Mouse (Mus musculus): ENCODE results near the gene Cdh13.

Gene Cdh13

GRCm38 (mm10) chr8:118465330-118465948 is 181.9 kb downstream of the Cdh13 start:
- DNase-seq = no peak

DNA sequence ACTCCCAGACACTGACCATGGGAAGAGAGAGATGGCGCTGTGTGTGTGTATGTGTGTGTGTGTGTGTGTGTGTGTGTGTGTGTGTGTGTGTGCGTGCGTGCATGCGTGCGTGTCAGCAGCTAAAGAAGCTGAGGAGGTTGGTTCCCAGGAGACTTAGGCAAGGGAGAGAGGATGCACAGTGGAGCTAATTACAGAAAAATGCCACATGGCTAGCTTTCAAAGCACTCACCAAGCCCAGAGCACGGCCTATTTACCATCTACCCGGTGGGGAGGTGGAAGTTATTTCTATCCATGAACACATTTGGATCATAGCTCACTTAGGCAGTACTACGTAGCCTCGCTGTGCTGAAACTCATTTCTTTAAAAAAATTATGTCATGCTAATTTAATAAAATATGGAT is 194.1 kb downstream of the Cdh13 start:
- DNase-seq = no peak

DNA sequence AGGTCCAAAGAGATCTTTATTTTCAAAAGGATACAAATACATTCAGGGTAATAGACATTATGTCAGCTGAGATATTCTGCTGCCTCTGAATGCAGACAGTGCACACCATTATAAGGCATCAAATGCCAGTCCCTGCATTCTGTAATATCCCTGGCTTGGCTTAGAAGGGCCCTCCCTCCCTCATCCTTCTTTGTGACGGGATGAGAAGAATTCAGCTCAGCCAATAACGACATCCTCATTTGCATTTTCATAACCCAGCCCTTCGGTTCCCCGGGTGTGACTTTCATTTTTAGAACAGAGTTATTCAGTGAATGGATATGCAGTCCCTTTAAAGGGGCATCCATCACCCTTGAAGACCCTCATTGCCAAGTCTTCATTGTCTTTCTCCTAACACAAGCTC is 205.2 kb downstream of the Cdh13 start:
- no peak for DNase-seq

DNA sequence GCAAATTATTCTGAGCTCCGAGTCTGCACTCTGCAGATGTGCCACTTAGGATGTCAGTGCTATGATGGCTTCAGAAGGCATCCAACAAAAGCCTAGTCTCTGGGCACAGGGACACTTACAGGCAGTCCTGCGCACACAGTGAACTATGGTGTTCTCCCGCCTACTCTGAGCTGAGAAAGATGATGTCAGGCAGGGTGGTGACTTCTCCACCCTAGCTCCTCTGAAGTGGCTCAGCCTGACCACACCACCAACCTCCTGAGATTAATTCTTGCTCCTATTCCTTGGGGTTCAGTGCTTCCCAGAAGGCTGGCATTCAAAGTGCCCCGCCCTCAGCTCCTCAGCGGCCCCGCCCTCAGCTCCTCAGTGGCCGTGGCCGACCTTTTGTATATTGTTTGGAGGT is 219.0 kb downstream of the Cdh13 start:
- DNase-seq = no peak

DNA sequence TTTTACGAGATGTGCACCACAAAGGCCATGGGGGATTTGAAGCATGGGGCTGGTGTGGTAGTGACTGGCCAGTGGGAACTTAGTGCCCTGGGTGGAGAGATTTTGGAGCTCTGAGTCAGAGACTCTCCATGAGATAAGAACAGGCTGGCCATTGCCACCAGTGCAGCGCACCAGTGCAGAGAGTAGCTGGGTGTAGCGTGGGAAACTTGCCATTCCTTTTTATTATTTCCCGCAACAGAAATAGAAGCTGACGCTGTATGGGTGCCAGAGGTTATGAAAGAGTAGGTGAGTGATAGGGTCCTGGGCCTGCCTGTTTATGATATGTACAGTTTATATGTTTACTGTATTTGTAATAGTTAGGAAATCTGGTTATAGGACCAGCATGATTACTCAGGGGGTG is 225.9 kb downstream of the Cdh13 start:
- DNase-seq = no peak

GRCm38 (mm10) chr8:118513259-118513658 is 229.7 kb downstream of the Cdh13 start:
- no peak for DNase-seq

DNA sequence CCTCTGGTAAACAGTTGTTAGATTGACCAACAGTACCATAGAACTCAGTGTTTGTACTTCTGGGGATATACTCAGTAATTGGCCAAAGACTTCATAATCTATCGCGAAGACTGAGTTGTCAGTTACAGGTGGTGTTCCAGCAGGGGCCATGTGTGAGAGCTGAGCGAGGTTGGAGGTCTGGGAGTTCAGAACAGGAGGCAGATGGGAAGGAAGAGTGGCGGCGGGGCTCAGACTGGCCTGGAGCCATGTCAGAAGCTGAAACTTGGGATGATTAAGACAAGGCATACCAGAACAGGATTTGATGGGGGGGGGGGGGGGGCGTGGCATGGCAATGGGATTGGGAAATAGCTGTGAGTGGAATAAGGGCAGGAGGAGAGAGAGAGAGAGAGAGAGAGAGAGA is 232.1 kb downstream of the Cdh13 start:
- no peak for DNase-seq

DNA sequence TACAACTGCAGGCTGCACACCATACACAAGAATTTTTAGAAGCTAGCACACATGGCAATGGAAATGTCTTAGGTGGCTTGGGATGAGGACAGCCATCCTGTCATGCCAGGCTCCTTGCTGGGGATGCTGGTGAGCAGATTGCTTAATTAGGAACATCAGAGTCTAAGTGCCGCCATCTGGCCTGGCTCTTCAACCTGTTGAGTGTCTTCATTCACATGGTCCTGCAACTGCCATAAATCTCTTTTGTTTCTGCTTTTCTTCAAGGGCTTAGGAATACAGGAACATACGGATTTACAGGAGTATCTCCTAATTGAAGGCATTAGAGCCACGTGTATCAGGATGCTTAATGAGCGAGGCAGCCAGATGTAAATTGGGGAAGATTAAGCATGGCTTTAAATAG is 233.5 kb downstream of the Cdh13 start:
- no peak for DNase-seq

GRCm38 (mm10) chr8:118518030-118518741 is 234.7 kb downstream of the Cdh13 start:
- peak; percentile 29 for DNase-seq

DNA sequence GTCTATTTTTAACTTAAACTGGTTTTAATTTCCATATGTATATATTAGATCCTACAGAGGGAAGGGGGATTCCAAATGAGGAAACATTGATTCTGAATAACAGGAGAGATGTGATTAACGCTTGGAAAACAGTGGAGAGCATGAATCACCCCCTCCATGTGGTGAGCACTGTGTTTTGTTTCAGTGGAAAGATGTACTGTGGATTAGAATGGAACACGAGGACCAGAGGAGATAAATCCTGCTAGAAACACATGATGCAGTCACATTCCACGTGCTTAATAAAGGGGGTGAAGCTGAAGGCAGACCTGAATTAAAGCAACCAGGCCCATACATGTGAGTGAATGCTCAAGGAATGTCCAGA is 235.2 kb downstream of the Cdh13 start:
- DNase-seq = no peak

DNA sequence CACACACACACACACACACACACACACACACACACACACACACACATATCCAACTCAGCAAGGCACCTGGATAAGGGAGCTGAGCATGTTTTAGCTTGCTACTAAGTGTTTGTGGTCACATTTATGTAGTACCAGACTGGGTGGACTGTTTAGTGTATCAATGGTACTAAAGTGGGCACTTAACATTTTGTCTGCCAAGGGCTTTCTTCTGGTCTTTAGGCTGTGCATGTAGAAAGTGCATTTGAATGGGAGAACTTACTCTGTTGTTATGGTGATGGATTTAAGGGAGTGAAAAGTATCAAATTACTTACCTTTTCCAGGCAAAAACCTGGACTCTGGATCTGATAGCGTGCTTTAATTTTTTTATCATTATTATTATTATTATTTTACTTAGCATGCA is 240.4 kb downstream of the Cdh13 start:
- DNase-seq = no peak

DNA sequence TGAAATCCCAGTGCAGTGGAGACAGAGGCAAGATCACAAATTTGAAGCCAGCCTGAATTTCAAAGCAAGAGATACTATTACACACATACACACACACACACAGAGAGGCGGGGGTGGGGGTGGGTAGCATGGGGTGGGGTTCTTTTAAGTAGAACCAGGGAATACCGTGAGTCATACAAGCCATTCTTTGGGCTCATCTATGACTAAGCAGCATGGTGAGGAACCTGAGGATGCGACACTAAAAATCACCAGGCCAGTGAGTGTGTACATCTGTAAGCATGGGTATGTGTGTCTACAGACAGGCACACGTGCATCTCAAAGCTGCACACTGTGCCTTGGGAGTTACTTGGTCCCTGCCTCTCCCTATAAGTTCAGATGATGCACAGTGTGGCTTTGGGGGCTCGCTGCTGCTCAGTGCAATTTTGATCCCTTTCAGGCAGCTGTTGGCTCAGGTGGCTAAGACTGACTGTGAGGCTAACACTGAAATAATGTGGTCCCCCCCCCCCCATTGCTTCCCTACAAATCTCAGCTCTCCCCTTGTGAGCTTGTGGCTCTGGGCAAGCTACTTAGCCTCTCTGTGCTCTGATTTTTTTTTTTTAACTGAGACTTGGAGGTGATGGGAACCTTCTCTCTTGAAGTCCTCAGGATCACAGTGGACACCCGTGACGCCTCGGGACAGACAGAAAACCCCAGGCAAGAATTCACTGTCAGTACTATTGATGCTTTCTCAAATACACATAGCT is 255.5 kb downstream of the Cdh13 start:
- DNase-seq = no peak

DNA sequence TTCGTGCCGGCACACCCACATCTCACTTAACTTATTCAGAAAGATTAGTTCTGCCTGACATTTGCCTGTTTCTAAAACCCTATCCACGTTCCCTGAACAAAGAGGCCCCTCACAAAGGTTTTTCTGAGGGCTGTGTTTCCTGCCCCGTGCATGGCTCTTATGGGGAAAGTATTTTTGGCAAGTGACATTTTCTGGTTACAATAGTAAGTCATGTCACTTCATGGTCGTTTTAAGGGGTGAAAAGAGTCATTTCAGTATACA is 256.0 kb downstream of the Cdh13 start:
- DNase-seq = no peak

DNA sequence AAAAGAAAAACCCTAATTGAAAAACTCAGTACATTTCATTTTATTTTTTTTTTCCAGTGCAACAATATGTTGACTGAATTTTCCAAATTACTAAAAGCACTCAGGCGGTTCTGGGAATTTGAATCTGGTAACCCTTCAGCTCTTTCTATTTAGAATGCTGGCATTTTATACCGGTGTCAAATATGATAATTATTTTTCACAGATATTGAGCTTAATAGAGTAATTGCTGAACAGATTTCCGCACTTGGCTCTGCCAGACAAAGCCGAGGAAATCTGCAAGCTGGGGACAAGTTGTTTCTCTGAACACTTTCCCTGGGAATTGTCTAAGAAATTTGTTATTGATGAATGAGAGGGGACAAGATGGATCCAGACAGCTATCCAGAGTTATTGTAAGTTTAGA is 256.4 kb downstream of the Cdh13 start:
- no peak for DNase-seq

DNA sequence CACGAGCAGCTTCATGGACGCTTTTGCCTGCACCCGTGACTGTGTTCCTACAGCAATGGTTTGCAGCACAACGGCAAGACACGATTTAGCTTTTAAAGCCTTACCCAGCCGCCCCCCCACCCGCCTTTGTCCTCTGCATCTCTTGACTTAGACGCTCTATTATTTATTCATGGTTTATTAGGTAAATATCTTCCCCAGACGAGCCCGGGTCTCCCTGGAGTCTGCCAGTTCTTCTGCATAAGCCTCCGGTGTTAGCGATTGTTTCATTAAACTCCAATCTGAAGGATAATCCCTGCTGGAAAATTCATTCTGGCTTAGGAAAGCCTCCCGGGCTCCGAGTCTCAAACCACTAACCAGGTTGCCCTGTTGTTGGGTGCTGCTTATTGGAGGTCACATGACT is 268.9 kb downstream of the Cdh13 start:
- no peak for DNase-seq

DNA sequence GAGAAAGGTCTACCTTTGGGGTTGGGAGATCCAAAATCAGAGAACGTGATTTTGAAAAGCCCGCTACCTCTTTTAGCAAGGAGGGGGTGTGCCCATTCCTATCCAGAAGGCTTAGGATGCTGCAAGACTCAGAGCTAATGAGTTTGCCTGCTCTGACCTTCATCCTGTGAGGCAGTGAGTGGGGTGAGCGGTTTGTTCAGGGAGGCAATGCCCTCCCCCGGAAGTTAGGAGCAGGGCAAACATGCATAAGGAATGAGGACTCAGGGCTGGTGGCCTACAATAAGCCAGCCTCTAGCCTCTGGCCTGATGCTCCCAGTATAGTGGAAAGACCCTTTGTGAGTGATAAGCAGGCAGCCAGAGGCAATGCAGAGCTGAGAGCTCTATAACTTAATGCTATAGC is 269.3 kb downstream of the Cdh13 start:
- no peak for DNase-seq

DNA sequence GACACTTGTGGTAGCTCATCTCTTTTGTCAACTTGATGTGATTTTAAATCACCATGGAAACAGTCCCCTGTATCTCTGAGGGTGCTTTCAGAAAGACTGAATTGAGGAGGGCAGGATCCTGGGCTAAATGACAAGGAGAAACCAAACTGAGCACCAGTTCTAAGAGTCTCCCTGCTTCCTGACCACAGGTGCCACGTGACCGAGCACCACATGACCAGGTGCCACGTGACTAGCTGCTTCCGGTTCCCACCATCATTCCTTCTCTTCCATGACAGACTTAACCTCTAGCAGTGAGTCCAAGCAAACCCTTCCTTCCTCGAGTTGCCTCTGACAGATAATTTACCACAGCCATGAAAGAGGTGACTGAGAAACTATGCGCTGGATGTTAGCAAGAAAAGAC is 280.5 kb downstream of the Cdh13 start:
- DNase-seq = no peak

DNA sequence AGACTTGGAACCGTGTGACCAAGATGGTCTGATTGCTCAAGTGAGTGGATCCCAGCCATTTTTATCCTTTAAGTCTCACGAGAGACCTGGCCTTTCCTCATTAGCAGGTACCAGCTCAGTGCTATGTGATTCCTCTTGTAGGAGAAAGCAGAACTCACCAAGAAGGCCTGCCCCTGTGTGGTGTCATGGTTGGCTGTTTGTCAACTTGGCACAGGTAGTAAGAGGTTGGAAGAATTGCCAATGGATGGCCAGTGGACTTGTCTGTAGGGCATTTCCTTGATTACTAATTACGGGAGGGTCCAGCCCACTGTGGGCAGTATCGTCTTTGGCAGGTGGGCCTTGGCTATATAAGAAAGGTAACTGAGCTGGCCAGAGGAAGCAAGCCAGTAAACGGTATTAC is 281.7 kb downstream of the Cdh13 start:
- DNase-seq = no peak

DNA sequence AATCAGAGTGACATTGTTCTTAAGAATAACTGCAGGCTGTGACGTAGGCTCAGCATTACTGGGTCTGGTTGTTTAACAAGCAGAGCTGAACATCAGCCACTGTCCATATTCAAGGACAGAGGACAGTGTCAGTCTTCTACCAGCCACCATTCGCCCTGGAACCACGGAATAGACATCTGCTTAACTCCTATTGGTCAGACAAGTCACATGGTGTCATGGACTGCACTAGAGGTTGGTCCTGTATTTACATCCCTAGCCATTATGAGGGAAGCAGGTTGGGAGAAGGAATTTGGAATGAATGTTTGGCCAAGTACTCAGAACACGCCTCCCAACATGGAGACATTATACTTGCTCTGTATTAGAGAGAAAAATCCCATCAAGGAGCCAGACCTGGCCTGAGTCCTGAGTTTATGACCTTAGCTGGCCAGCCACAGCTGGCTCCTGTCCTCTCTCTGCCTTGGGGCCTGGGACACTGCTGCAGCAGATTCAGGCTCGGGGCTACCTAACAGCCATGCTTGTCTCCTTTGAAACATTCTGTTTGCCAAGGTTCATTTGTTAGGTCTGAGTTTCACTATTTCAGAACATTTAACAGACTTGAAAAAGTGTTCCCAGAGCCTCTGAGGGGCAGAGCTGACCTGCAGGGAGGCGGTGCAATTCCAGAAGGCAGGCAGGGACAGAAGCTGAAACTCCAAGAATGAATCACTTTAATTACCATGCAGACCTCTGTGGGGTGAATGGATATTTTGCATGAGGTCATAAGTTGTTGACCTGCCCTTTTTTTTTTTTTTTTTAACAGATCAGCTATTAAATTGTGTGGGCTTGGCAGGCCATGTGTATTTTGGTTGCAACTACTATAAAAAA is 282.6 kb downstream of the Cdh13 start:
- DNase-seq = no peak

- peak; percentile 12 for DNase-seq
Observed at GRCm38 (mm10) chr8:118569366-118569765, 285.8 kb downstream of the Cdh13 start.

GRCm38 (mm10) chr8:118581256-118581655 is 297.7 kb downstream of the Cdh13 start:
- DNase-seq = no peak

DNA sequence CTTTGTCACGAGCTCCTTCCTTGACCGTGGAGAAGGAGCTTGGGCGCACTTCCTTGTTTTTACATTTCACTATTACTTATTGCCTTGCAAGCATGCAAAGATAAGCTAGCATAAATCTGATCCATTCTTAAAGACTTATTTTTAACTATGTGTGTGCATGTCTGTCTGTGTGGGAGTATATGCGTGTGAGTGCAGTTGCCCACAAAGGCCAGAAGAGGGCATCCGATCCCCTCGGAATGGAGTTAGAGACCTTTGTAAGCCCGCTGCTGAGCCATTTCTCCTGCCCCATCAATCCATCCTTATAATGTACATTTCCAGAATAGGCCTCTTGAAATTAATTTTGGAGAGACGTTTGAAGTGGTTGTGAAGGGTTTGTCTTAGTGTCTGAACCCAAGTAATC is 298.7 kb downstream of the Cdh13 start:
- DNase-seq = no peak

GRCm38 (mm10) chr8:118587981-118588380 is 304.4 kb downstream of the Cdh13 start:
- DNase-seq = no peak

GRCm38 (mm10) chr8:118596816-118597215 is 313.3 kb downstream of the Cdh13 start:
- DNase-seq = no peak

Data from right cerebral cortex, postnatal 14 days (tissue).